Mouse (Mus musculus): Measurements from ENCODE around the gene Ap1s3. TPM values are rescaled to one million over a fixed set of nuclear protein-coding genes. Genes with fewer than 3 reads are reported as not detected.
"Not testable (repeated sequence)": the region's sequence is repeated elsewhere in the genome, so short reads cannot be mapped to it uniquely, and the experiment has no call there.

Gene Ap1s3
- polyA plus RNA-seq, 1 experiment from 2014 or later: 0.81 TPM

- Histone ChIP-seq H3K27me3 (no peaks in the 10 kb centered on the region), H3K4me2 (no peak overlapping the region), H3K4me1 (no peaks in the 10 kb centered on the region), H3K9me3 (no peaks in the 10 kb centered on the region), H3K4me3 (no peak overlapping the region), H3K36me3 (no peaks in the 10 kb centered on the region), H3K27ac (no peak overlapping the region), H3K9ac (no peak overlapping the region)
- no peak for ATAC-seq (ENCODE audit: insufficient number of reproducible peaks, low FRiP score, low TSS enrichment, low read depth)
- 51% methylated on average over 4 of the region's 4 CpGs for WGBS
These were observed 45.6 kb downstream of the Ap1s3 start for GRCm38 (mm10) chr1:79626140-79626539.

GRCm38 (mm10) chr1:79619434-79619833 lies 52.3 kb downstream of the Ap1s3 start:
- Histone ChIP-seq H3K27ac (no peak overlapping the region), H3K9me3 (no peaks in the 10 kb centered on the region), H3K27me3 (no peaks in the 10 kb centered on the region), H3K4me1 (no peaks in the 10 kb centered on the region), H3K36me3 (no peaks in the 10 kb centered on the region), H3K4me2 (no peak overlapping the region), H3K9ac (no peak overlapping the region), H3K4me3 (no peak overlapping the region)
- WGBS: 67% methylated on average over 2 of the region's 2 CpGs
- no peak for ATAC-seq (ENCODE audit: insufficient number of reproducible peaks, low FRiP score, low TSS enrichment, low read depth)

GRCm38 (mm10) chr1:79616492-79616891 lies 55.3 kb downstream of the Ap1s3 start:
- no peaks in the 10 kb centered on the region for H3K4me1 ChIP-seq
- H3K27me3 ChIP-seq: no peaks in the 10 kb centered on the region
- H3K9ac ChIP-seq: no peak overlapping the region
- no peak overlapping the region for H3K4me3 ChIP-seq
- ATAC-seq (ENCODE audit: insufficient number of reproducible peaks, low FRiP score, low TSS enrichment, low read depth): no peak
- no peaks in the 10 kb centered on the region for H3K9me3 ChIP-seq
- no peak overlapping the region for H3K27ac ChIP-seq
- no peaks in the 10 kb centered on the region for H3K36me3 ChIP-seq
- WGBS: 58% methylated on average over 2 of the region's 2 CpGs
- no peak overlapping the region for H3K4me2 ChIP-seq

GRCm38 (mm10) chr1:79614456-79614855 lies 57.3 kb downstream of the Ap1s3 start:
- ATAC-seq (ENCODE audit: insufficient number of reproducible peaks, low FRiP score, low TSS enrichment, low read depth): no peak
- H3K9ac ChIP-seq: no peak overlapping the region
- no peaks in the 10 kb centered on the region for H3K4me1 ChIP-seq
- H3K27me3 ChIP-seq: no peaks in the 10 kb centered on the region
- H3K4me3 ChIP-seq: no peak overlapping the region
- H3K27ac ChIP-seq: no peak overlapping the region
- H3K36me3 ChIP-seq: no peaks in the 10 kb centered on the region
- no peaks in the 10 kb centered on the region for H3K9me3 ChIP-seq
- 93% methylated on average over 6 of the region's 6 CpGs for WGBS
- no peak overlapping the region for H3K4me2 ChIP-seq

GRCm38 (mm10) chr1:79611271-79611670 lies 60.5 kb downstream of the Ap1s3 start:
- H3K36me3 ChIP-seq; H3K9ac ChIP-seq; H3K9me3 ChIP-seq; H3K4me2 ChIP-seq; H3K27me3 ChIP-seq; H3K4me3 ChIP-seq; H3K4me1 ChIP-seq; H3K27ac ChIP-seq; ATAC-seq (ENCODE audit: insufficient number of reproducible peaks, low FRiP score, low TSS enrichment, low read depth): not testable (repeated sequence)
- WGBS: 95% methylated on average over 5 of the region's 5 CpGs

GRCm38 (mm10) chr1:79608856-79609255 lies 62.9 kb downstream of the Ap1s3 start:
- H3K36me3 ChIP-seq; ATAC-seq (ENCODE audit: insufficient number of reproducible peaks, low FRiP score, low TSS enrichment, low read depth); H3K4me2 ChIP-seq; H3K4me3 ChIP-seq; H3K27ac ChIP-seq; H3K9ac ChIP-seq; H3K27me3 ChIP-seq; H3K9me3 ChIP-seq; H3K4me1 ChIP-seq: not testable (repeated sequence)
- 38% methylated on average over 5 of the region's 5 CpGs for WGBS

- no peaks in the 10 kb centered on the region for H3K4me1 ChIP-seq
- H3K27me3 ChIP-seq: no peaks in the 10 kb centered on the region
- no peak overlapping the region for H3K9ac ChIP-seq
- no peak for ATAC-seq (ENCODE audit: insufficient number of reproducible peaks, low FRiP score, low TSS enrichment, low read depth)
- no peak overlapping the region for H3K27ac ChIP-seq
- no peak overlapping the region for H3K4me3 ChIP-seq
- no peaks in the 10 kb centered on the region for H3K9me3 ChIP-seq
- H3K4me2 ChIP-seq: no peak overlapping the region
- 38% methylated on average over 2 of the region's 2 CpGs for WGBS
- no peaks in the 10 kb centered on the region for H3K36me3 ChIP-seq
These were observed 69.3 kb downstream of the Ap1s3 start for GRCm38 (mm10) chr1:79602500-79602899.

- no peak overlapping the region for H3K9ac ChIP-seq
- H3K9me3 ChIP-seq: no peaks in the 10 kb centered on the region
- no peak overlapping the region for H3K27ac ChIP-seq
- 53% methylated on average over 5 of the region's 5 CpGs for WGBS
- H3K4me1 ChIP-seq: no peaks in the 10 kb centered on the region
- H3K4me2 ChIP-seq: no peak overlapping the region
- H3K36me3 ChIP-seq: no peaks in the 10 kb centered on the region
- no peak overlapping the region for H3K4me3 ChIP-seq
- ATAC-seq (ENCODE audit: insufficient number of reproducible peaks, low FRiP score, low TSS enrichment, low read depth): no peak
- no peaks in the 10 kb centered on the region for H3K27me3 ChIP-seq
These were observed 73.2 kb downstream of the Ap1s3 start for GRCm38 (mm10) chr1:79598385-79599178.

GRCm38 (mm10) chr1:79592721-79593277 lies 79.0 kb downstream of the Ap1s3 start:
- 46% methylated on average over 4 of the region's 4 CpGs for WGBS
- Histone ChIP-seq H3K4me1 (no peaks in the 10 kb centered on the region), H3K9me3 (no peaks in the 10 kb centered on the region), H3K27ac (no peak overlapping the region), H3K9ac (no peak overlapping the region), H3K36me3 (no peaks in the 10 kb centered on the region), H3K4me2 (no peak overlapping the region), H3K27me3 (no peaks in the 10 kb centered on the region), H3K4me3 (no peak overlapping the region)
- ATAC-seq (ENCODE audit: insufficient number of reproducible peaks, low FRiP score, low TSS enrichment, low read depth): no peak

- WGBS: 92% methylated on average over 1 of the region's 1 CpGs
- Histone ChIP-seq H3K27me3 (no peaks in the 10 kb centered on the region), H3K4me1 (no peaks in the 10 kb centered on the region), H3K9ac (no peak overlapping the region), H3K36me3 (no peaks in the 10 kb centered on the region), H3K9me3 (no peaks in the 10 kb centered on the region), H3K4me3 (no peak overlapping the region), H3K27ac (no peak overlapping the region), H3K4me2 (no peak overlapping the region)
- ATAC-seq (ENCODE audit: insufficient number of reproducible peaks, low FRiP score, low TSS enrichment, low read depth): no peak
These were observed 80.7 kb downstream of the Ap1s3 start for GRCm38 (mm10) chr1:79591091-79591490.

GRCm38 (mm10) chr1:79589971-79590763 lies 81.6 kb downstream of the Ap1s3 start:
- H3K4me3 ChIP-seq: no peak overlapping the region
- H3K27me3 ChIP-seq: no peaks in the 10 kb centered on the region
- H3K4me1 ChIP-seq: no peaks in the 10 kb centered on the region
- no peak overlapping the region for H3K4me2 ChIP-seq
- H3K9me3 ChIP-seq: no peaks in the 10 kb centered on the region
- no peak overlapping the region for H3K9ac ChIP-seq
- ATAC-seq (ENCODE audit: insufficient number of reproducible peaks, low FRiP score, low TSS enrichment, low read depth): no peak
- no peaks in the 10 kb centered on the region for H3K36me3 ChIP-seq
- WGBS: 62% methylated on average over 4 of the region's 4 CpGs
- no peak overlapping the region for H3K27ac ChIP-seq

- 41% methylated on average over 6 of the region's 6 CpGs for WGBS
- no peak for ATAC-seq (ENCODE audit: insufficient number of reproducible peaks, low FRiP score, low TSS enrichment, low read depth)
- no peak overlapping the region for H3K9ac ChIP-seq
- H3K4me3 ChIP-seq: no peak overlapping the region
- H3K36me3 ChIP-seq: no peaks in the 10 kb centered on the region
- no peak overlapping the region for H3K4me2 ChIP-seq
- no peaks in the 10 kb centered on the region for H3K4me1 ChIP-seq
- H3K9me3 ChIP-seq: no peaks in the 10 kb centered on the region
- no peak overlapping the region for H3K27ac ChIP-seq
- no peaks in the 10 kb centered on the region for H3K27me3 ChIP-seq
These were observed 82.3 kb downstream of the Ap1s3 start for GRCm38 (mm10) chr1:79589424-79589823.

Data from limb, embryonic 15.5 days (tissue).